Mouse (Mus musculus): Measurements from ENCODE around the gene Otogl.

Otogl gene

GRCm38 (mm10) chr10:107912084-107912573 lies at the start of gene Otogl:
Gene Otogl (minus strand): TSS chr10:107912134.
- in situ Hi-C loops (cut with MboI, MseI), result no loop called here

- in situ Hi-C loops (cut with MboI, MseI), result no loop called here
Measured at GRCm38 (mm10) chr10:107956588-107956987, 44.7 kb upstream of the Otogl start.

GRCm38 (mm10) chr10:107954444-107954843 lies 42.5 kb upstream of the Otogl start:
- in situ Hi-C loops (cut with MboI, MseI), result no loop called here

GRCm38 (mm10) chr10:107951596-107951995 lies 39.7 kb upstream of the Otogl start:
- in situ Hi-C loops (cut with MboI, MseI), result no loop called here

GRCm38 (mm10) chr10:107949945-107950344 lies 38.0 kb upstream of the Otogl start:
- in situ Hi-C loops (cut with MboI, MseI), result loop anchor here in 1 of 2 experiments (10.0 kb wide), 1 partner anchor 215 kb away; the partner anchor contains the start of gene Ppp1r12a

DNA sequence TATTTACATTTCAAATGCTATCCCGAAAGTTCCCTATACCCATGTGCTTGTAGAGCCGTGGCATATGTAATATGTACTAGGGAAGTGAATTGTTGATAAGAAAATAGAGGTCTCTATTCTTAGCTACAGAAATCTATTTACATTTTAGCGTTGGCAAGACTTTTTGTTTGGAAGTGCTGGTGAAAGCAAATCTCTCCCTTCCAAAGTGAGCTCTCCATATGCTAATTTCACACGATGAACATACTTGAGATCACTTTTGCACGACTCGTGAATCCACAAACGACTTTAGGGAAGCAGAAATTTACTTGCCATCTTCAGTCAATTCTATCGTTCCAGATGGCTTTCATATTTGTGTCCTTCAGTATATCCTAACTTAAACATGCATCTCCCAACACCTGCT lies 36.7 kb upstream of the Otogl start:
- in situ Hi-C loops (cut with MboI, MseI), result loop anchor here in 1 of 2 experiments (10.0 kb wide), 1 partner anchor 216 kb away; the partner anchor contains the start of gene Ppp1r12a

DNA sequence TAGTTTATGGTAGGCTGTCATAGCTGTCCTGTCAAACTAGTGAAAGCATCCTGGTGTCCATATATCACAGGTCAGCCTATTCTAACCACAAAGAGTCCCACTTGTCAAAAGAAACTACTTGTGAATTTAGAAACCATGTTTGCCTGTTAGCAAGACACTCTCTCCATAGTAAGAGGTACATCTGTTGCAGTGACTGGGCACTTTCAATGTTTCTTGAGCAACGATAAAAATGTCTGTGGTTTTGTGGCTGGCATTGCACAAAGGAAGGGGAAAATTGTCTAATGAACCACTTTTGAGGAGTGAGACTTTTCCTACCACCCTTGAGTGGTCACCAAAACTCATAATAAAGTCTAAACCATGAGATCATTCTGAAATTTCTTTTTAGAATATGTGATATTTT lies 36.1 kb upstream of the Otogl start:
- in situ Hi-C loops (cut with MboI, MseI), result loop anchor here in 1 of 2 experiments (10.0 kb wide), 1 partner anchor 217 kb away; the partner anchor contains the start of gene Ppp1r12a

DNA sequence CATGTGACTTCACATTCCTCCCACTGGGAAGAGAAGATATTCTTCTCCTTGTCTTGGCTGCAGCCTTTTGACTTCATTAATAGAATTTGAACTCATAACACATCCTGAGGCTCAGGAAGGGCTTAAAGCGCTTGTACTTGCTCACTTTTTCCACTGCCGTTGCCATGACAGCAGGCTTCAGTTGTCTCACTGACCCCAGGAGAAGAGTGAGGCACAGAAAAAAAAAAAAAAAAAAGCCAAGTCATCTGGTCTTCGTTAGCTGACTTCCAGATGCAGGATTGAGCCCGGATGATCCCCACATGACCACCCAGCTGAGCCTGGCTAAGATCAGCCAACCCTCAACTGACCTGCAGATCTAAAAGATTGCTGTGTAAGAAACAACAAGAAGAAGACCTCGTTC lies 34.4 kb upstream of the Otogl start:
- in situ Hi-C loops (cut with MboI, MseI), result loop anchor here in 1 of 2 experiments (10.0 kb wide), 1 partner anchor 218 kb away; the partner anchor contains the start of gene Ppp1r12a

DNA sequence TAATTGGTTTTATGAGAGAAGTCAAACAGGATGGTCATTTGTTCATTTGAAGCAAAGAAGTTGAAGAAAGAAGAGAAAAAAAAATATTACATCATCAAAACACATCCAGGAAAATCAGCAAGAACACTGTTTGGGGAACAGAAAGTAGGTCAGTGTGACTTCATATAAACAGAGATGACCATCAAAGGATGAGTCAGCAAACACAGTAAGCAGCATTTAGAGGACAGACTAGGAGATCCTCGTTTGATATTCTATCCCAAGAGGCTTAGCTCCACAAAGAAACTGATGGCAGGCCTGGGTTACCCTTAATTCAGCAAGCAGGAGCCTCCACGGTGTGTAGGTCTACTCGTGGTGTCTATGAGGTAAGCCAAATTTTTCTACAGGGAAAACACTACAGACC lies 31.9 kb upstream of the Otogl start:
- in situ Hi-C loops (cut with MboI, MseI), result loop anchor here in 1 of 2 experiments (10.0 kb wide), 1 partner anchor 221 kb away; the partner anchor contains the start of gene Ppp1r12a

DNA sequence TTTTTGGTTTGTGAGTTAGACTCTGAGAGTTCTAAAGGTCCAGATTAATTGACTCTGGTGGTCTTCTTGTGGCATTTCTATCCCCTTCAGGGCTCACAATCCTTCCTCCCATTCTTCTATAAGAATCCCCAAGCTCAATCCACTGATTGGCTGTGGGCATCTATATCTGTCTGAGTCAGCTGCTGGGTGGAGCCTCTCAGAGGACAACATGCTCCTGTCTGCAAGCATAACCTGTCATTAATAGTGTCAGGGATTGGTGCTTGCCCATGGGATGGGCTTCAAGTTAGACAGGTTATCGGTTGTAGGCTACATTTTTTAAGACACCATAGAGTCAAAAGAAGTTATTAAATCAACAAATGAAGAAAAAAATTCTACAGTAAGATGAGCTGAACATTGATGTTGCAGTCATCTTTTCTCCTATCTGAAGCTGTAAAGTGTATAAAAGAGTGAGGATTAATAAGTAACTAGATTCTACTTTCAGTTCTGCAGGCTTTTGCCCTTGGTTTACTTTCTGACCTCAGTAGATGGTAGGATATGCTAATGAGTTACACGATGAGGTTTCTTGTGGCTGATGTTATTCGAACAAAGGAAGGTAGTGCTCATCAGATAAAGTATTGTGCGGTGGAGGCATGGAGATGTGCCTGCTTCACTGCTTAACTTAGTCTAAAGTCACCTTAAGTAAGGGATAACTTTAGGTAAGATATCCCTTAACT lies 29.4 kb upstream of the Otogl start:
- in situ Hi-C loops (cut with MboI, MseI), result loop anchor here in 1 of 2 experiments (10.0 kb wide), 1 partner anchor 223 kb away; the partner anchor contains the start of gene Ppp1r12a

GRCm38 (mm10) chr10:107940302-107940701 lies 28.4 kb upstream of the Otogl start:
- in situ Hi-C loops (cut with MboI, MseI), result loop anchor here in 1 of 2 experiments (10.0 kb wide), 1 partner anchor 224 kb away; the partner anchor contains the start of gene Ppp1r12a

DNA sequence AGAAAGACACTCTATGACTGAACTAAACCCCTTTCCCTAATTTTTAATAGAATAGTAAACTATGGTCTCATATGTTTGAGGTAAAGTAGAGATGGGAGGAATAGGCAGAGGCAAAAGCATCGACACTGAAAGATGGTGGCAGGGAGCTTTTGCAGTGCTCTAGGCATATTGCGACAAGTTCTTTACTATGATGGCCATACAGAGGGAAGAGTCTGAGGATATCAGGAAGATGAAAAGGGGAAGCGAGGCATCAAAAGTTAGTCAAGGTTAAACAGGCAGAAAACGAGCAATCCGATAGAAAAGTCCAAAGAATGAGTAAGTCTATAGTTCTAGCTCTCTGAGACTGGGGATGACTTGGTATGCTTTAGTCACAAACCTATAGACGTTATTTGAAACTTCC lies 27.9 kb upstream of the Otogl start:
- in situ Hi-C loops (cut with MboI, MseI), result loop anchor here in 1 of 2 experiments (10.0 kb wide), 1 partner anchor 225 kb away; the partner anchor contains the start of gene Ppp1r12a

DNA sequence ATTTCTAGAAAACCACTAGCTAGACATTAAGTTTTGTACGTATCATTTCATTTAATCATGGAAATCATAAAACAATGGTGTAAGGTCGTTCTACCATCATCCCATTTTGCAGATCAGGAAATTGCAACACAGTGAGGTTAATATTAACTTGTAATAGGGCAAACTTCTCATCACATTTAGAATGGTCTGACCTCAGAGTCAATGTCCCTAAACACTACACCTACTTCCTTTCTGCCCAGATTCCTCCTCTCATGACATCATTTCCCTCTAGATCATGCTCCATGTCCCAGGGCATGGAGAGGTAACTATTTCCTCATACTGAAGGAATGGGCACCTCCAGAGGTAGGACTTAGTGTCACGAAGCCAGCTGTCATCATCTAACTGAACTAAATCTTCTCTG lies 22.1 kb upstream of the Otogl start:
- in situ Hi-C loops (cut with MboI, MseI), result loop anchor here in 1 of 2 experiments (5.0 kb wide), 1 partner anchor 228 kb away; the partner anchor contains the start of gene Ppp1r12a

GRCm38 (mm10) chr10:107933527-107933926 lies 21.6 kb upstream of the Otogl start:
- in situ Hi-C loops (cut with MboI, MseI), result loop anchor here in 1 of 2 experiments (5.0 kb wide), 1 partner anchor 229 kb away; the partner anchor contains the start of gene Ppp1r12a

GRCm38 (mm10) chr10:107931833-107932828 lies 20.2 kb upstream of the Otogl start:
- in situ Hi-C loops (cut with MboI, MseI), result loop anchor here in 1 of 2 experiments (5.0 kb wide), 1 partner anchor 230 kb away; the partner anchor contains the start of gene Ppp1r12a

DNA sequence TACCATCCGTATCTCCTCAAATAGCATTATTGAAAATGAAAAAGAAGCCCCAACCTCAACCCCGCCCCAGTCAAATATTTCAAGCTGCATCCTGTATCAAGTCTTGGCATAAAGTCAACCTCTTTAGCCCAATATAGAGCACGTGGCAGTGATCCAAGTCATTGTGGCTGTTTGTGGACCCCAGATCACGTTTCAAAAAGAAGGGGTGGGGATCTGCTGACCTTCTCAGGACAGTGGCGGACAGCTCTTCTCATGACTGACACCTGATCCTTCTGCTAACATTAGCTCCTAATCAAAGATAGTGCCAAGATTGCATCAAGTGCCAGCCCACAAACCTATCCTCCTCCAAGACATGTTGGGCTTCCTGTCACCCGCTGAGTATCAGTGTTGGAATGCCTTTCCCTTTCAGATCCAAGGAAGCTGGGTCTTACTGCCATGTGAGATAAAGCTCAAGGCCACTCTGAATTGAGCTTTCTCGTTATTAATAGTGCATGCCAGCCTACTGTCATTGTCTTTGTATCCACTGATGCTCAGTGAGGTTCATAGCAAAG lies 18.6 kb upstream of the Otogl start:
- in situ Hi-C loops (cut with MboI, MseI), result loop anchor here in 1 of 2 experiments (5.0 kb wide), 1 partner anchor 232 kb away; the partner anchor contains the start of gene Ppp1r12a

DNA sequence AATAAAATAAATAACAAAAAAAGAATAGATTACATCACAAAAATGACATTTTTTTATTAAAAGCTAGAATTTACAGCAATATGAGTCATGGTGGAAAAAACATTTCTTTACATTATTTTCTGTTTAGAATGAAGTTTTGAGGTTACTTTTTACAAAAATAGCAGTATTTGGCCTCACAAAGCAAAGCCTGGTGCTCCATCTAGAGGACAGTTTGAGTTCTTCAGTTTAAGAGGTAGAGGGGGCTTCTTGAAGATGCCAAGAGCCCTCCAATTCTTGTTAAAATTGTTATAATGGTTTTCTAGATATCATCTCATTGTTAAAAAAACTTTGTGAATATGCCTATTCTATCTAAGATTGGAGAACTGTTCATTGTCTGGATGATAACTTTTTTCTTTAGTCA lies 13.4 kb upstream of the Otogl start:
- in situ Hi-C loops (cut with MboI, MseI), result loop anchor here in 1 of 2 experiments (5.0 kb wide), 1 partner anchor 123 kb away; no protein-coding TSS in a partner anchor

DNA sequence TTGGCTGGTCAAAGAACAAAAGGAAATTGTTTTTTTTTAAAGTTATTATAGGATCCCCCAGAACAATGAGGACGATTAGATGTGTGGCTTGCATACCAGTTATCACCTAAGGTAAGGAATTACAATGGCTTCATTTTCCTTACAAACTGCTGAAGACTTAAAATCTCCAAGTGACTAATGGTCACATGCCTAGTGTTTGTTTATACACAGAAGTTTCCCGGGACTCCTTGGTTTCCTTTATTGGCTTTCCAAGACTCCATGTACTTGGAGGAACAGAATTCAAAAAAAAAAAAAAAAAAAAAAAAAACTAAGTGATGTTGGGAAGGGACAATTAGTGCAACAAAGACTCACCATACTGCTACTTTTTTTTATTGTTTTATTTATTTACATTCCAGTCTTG lies 11.9 kb upstream of the Otogl start:
- in situ Hi-C loops (cut with MboI, MseI), result loop anchor here (5.0 kb wide), 2 partner anchors 57 to 62 kb away; no protein-coding TSS in a partner anchor

- in situ Hi-C loops (cut with MboI, MseI), result loop anchor here (5.0 kb wide), 2 partner anchors 55 to 60 kb away; no protein-coding TSS in a partner anchor
Measured at GRCm38 (mm10) chr10:107922750-107923149, 10.8 kb upstream of the Otogl start.

DNA sequence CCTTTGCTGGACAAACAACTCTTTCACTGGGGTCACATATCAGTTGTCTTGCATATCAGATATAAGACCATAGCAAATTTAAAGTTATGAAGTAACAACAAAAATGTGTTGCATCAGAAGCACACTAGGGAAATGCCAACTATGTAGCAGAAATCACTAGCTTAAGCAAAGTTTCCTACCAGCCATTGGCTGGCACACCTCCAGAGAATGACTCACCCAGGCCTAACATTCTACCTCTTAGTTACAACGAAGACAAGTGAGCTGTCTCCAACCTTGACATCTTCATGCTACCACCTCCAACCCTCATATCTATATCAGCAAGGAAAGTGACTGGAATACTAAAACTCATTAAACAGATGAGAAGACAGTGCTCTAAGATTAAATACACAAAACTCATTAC lies 9.6 kb upstream of the Otogl start:
- in situ Hi-C loops (cut with MboI, MseI), result loop anchor here (5.0 kb wide), 2 partner anchors 54 to 59 kb away; no protein-coding TSS in a partner anchor

Measured in T-helper 17 cell (primary cell).